Mouse (Mus musculus): ENCODE data around the gene Gal3st1.

DNA sequence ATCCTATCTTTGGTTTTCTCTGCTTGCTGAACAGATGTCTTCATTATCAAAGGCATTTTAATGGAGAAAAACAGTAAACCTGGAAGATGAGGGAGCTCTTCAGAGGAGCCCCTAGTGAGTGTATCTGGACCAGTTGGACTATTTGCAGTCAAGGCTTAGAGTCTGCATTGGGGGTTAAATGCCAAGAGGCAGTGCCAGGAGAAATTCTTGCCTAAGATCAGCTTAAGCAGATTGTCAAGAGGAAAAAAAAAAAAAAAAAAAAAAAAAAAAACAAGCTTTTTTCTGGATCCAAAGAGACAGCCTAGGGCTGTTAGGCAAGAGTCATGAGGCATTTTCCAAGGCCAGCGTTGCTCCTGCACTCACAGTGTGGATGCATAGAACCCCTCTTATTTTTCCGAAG lies 64.3 kb downstream of the Gal3st1 start:
- TF ChIP-seq POLR2A (IDR thresholded peaks at IDR 0.05; ENCODE audit: control insufficient read depth, low read depth, low read length) (no peak), CTCF (IDR thresholded peaks at IDR 0.05; ENCODE audit: control insufficient read depth, insufficient read depth, insufficient replicate concordance, low read depth, low read length) (no peak)
